Mouse (Mus musculus) limb, embryonic 11.5 days (tissue): ENCODE data around the gene Tbx10. TPM values are rescaled to one million over a fixed set of nuclear protein-coding genes. Genes with fewer than 3 reads are reported as not detected.

ENCODE experiments used
- ATAC-seq: fragments of 200-750 bp; cut with Nextera tagmentation; 2 replicates; pipeline ENCODE4 v1.8.0; 2017; ENCODE audit warnings: low read depth; ENCODE audit not compliant: insufficient number of reproducible peaks, low FRiP score, low TSS enrichment
- DNase-seq: peaks from one replicate; pipeline ENCODE4 v3.0.0-alpha.2; 2015; ENCODE audit warnings: low spot score
- H3K27ac ChIP-seq: fragments of 300-500 bp; sonication (generic); replicated peaks from 2 replicates; pipeline ENCODE4 v1.5.1; 2014; ENCODE audit warnings: low read depth, mild to moderate bottlenecking, low read length
- H3K27me3 ChIP-seq: fragments of 300-500 bp; sonication (generic); 2 replicates; pipeline ENCODE4 v1.6.1; 2014; ENCODE audit warnings: mild to moderate bottlenecking, low read length, mixed read lengths; ENCODE audit not compliant: control insufficient read depth, insufficient read depth
- H3K36me3 ChIP-seq: fragments of 300-500 bp; sonication (generic); 2 replicates; pipeline ENCODE4 v1.6.1; 2014; ENCODE audit warnings: mild to moderate bottlenecking, low read length, moderate library complexity, mixed read lengths; ENCODE audit not compliant: control insufficient read depth, insufficient read depth
- H3K4me1 ChIP-seq: fragments of 300-500 bp; sonication (generic); 2 replicates; pipeline ENCODE4 v1.6.1; 2014; ENCODE audit warnings: low read length, mixed read lengths; ENCODE audit not compliant: control insufficient read depth, insufficient read depth
- H3K4me2 ChIP-seq: fragments of 300-500 bp; sonication (generic); 2 replicates; pipeline ENCODE4 v1.6.1; 2014; ENCODE audit warnings: low read depth, mild to moderate bottlenecking, moderate library complexity; ENCODE audit not compliant: severe bottlenecking
- H3K4me3 ChIP-seq: fragments of 300-500 bp; sonication (generic); 2 replicates; pipeline ENCODE4 v1.5.1; 2014; ENCODE audit warnings: low read depth, low read length
- H3K9ac ChIP-seq: fragments of 300-500 bp; sonication (generic); 2 replicates; pipeline ENCODE4 v1.6.1; 2014; ENCODE audit warnings: mild to moderate bottlenecking, low read length
- H3K9me3 ChIP-seq: fragments of 300-500 bp; sonication (generic); 2 replicates; pipeline ENCODE4 v1.6.1; 2016; ENCODE audit warnings: low read length; ENCODE audit not compliant: control insufficient read depth
- WGBS: fragments of 180-500 bp; shearing (Covaris S2); extraction: QIAGEN DNeasy Blood & Tissue Kit; methylation state at CpG from one replicate; pipeline ENCODE4 v1.1.7; 2014; 5-methylcytosine and 5-hydroxymethylcytosine counted together
- polyA plus RNA-seq: library from polyadenylated mRNA; unstranded; fragments of >200 nt; fragmentation: Nextera tagmentation; extraction: Ambion mirVana; gene quantifications from 2 replicates; pipeline ENCODE4 v1.2.1, GENCODE M21; 2014

Gene Tbx10
- polyA plus RNA-seq, 1 experiment from 2014 or later: 0.08 TPM

- DNase-seq (peak; percentile 45), ATAC-seq (no peak)
- WGBS: 17% methylated on average over 17 of the region's 17 CpGs
- Histone ChIP-seq H3K36me3 (peaks cover 4% of the 10 kb centered on the region), H3K27ac (peak overlapping the region; percentile 96), H3K4me3 (peak overlapping the region; percentile 75), H3K9me3 (no peaks in the 10 kb centered on the region), H3K4me1 (peaks cover 8% of the 10 kb centered on the region), H3K4me2 (peak overlapping the region; percentile 87), H3K27me3 (no peaks in the 10 kb centered on the region), H3K9ac (peak overlapping the region; percentile 93)
These were observed 8.5 kb downstream of the Tbx10 start for GRCm38 (mm10) chr19:4000949-4001525.

GRCm38 (mm10) chr19:4001752-4002151 is 9.2 kb downstream of the Tbx10 start:
- DNase-seq: no peak
- Histone ChIP-seq H3K9me3 (no peaks in the 10 kb centered on the region), H3K4me3 (no peak overlapping the region), H3K27ac (no peak overlapping the region), H3K4me2 (peak overlapping the region; percentile 87; the same call in 1 of the 2 replicates), H3K36me3 (peaks cover 9% of the 10 kb centered on the region), H3K9ac (no peak overlapping the region), H3K27me3 (no peaks in the 10 kb centered on the region), H3K4me1 (peaks cover 8% of the 10 kb centered on the region)
- WGBS: 88% methylated on average over 5 of the region's 5 CpGs
- ATAC-seq: no peak

GRCm38 (mm10) chr19:4003112-4003511 is 10.6 kb downstream of the Tbx10 start, which contains the start of gene Doc2g:
Gene Doc2g, plus strand, starts transcription at chr19:4003313.
- Histone ChIP-seq H3K27me3 (no peaks in the 10 kb centered on the region), H3K4me1 (peaks cover 8% of the 10 kb centered on the region), H3K9me3 (no peaks in the 10 kb centered on the region), H3K4me2 (no peak within 1 kb of the TSS), H3K27ac (no peak within 1 kb of the TSS), H3K36me3 (peaks cover 17% of the 10 kb centered on the region), H3K9ac (no peak within 1 kb of the TSS), H3K4me3 (no peak within 1 kb of the TSS)
- DNase-seq (no peak), ATAC-seq (no peak)
- 74% methylated on average over 1 of the region's 1 CpGs for WGBS

- no peak for ATAC-seq
- 72% methylated on average over 12 of the region's 12 CpGs for WGBS
These were observed 11.1 kb downstream of the Tbx10 start for GRCm38 (mm10) chr19:4003641-4004040.

GRCm38 (mm10) chr19:4004331-4004730 is 11.8 kb downstream of the Tbx10 start:
- no peak overlapping the region for H3K27ac ChIP-seq
- 85% methylated on average over 15 of the region's 15 CpGs for WGBS
- H3K9me3 ChIP-seq: no peaks in the 10 kb centered on the region
- DNase-seq (no peak), ATAC-seq (no peak)
- H3K4me3 ChIP-seq: no peak overlapping the region
- no peak overlapping the region for H3K4me2 ChIP-seq
- peaks cover 8% of the 10 kb centered on the region for H3K4me1 ChIP-seq
- H3K27me3 ChIP-seq: no peaks in the 10 kb centered on the region
- no peak overlapping the region for H3K9ac ChIP-seq
- peaks cover 21% of the 10 kb centered on the region for H3K36me3 ChIP-seq

More at GRCm38 (mm10) chr19:4003641-4004040, 11.1 kb downstream of the Tbx10 start:
- no peak overlapping the region for H3K9ac ChIP-seq
- no peaks in the 10 kb centered on the region for H3K27me3 ChIP-seq
- H3K4me2 ChIP-seq: no peak overlapping the region
- no peak overlapping the region for H3K27ac ChIP-seq
- no peaks in the 10 kb centered on the region for H3K9me3 ChIP-seq
- peaks cover 17% of the 10 kb centered on the region for H3K36me3 ChIP-seq
- no peak overlapping the region for H3K4me3 ChIP-seq
- H3K4me1 ChIP-seq: peaks cover 8% of the 10 kb centered on the region
- no peak for DNase-seq

GRCm38 (mm10) chr19:4005091-4005490 is 12.5 kb downstream of the Tbx10 start:
- peaks cover 23% of the 10 kb centered on the region for H3K36me3 ChIP-seq
- peaks cover 8% of the 10 kb centered on the region for H3K4me1 ChIP-seq
- H3K9ac ChIP-seq: no peak overlapping the region
- no peak overlapping the region for H3K4me2 ChIP-seq
- no peak overlapping the region for H3K4me3 ChIP-seq
- no peaks in the 10 kb centered on the region for H3K9me3 ChIP-seq
- WGBS: 89% methylated on average over 9 of the region's 9 CpGs
- ATAC-seq: no peak
- DNase-seq: no peak
- no peak overlapping the region for H3K27ac ChIP-seq
- H3K27me3 ChIP-seq: no peaks in the 10 kb centered on the region

- Histone ChIP-seq H3K4me2 (no peak overlapping the region), H3K9me3 (no peaks in the 10 kb centered on the region), H3K4me3 (no peak overlapping the region), H3K27ac (no peak overlapping the region), H3K9ac (no peak overlapping the region), H3K36me3 (peaks cover 23% of the 10 kb centered on the region), H3K27me3 (no peaks in the 10 kb centered on the region), H3K4me1 (peaks cover 8% of the 10 kb centered on the region)
- DNase-seq: no peak
- 94% methylated on average over 8 of the region's 8 CpGs for WGBS
- ATAC-seq: no peak
These were observed 13.4 kb downstream of the Tbx10 start for GRCm38 (mm10) chr19:4005971-4006370.

GRCm38 (mm10) chr19:4011086-4011485 is 18.5 kb downstream of the Tbx10 start:
- no peak overlapping the region for H3K4me2 ChIP-seq
- no peak overlapping the region for H3K9ac ChIP-seq
- H3K4me1 ChIP-seq: 0 out of 2 replicates have a peak, but pooled peaks cover 3% of the 10 kb centered on the region
- WGBS: 94% methylated on average over 5 of the region's 5 CpGs
- H3K27ac ChIP-seq: no peak overlapping the region
- no peaks in the 10 kb centered on the region for H3K27me3 ChIP-seq
- DNase-seq (no peak), ATAC-seq (no peak)
- H3K36me3 ChIP-seq: peaks cover 19% of the 10 kb centered on the region
- H3K4me3 ChIP-seq: no peak overlapping the region
- H3K9me3 ChIP-seq: no peaks in the 10 kb centered on the region
